Mouse (Mus musculus): Measurements from ENCODE around the gene Ppp4r3b. TPM values are rescaled to one million over a fixed set of nuclear protein-coding genes. Genes with fewer than 3 reads are reported as not detected.

Gene Ppp4r3b
- polyA plus RNA-seq (2014; fragmentation: Nextera tagmentation; extraction: Ambion mirVana), result 58.1 and 92.7 TPM in 2 replicates

DNA sequence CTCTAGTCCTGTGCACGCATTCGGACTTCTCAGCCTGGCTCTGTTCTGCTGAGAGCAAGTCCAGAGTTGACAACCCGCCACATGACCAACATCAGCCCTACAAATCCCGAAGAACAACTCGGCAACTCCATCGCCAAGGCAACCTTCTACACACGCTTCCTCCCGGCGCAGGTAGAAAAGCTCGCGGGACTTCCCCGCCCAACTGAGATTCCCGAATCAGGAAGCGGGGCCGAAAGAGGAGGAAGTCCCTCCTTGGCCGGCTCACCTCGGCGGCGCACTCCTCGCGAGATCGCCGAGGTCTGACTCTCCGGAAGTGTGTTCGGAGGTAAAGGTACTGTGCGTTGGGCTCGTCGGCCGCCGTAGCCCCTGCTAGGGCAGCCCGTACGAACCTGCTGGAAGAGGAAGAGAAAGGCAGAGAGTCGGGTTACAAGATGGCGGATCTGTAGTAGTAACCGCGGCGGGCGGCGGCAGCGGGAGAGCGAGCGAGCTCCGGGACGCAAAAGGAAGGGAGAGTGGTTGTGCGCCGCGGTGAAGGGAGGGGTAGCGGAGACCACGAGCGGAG is at the start of gene Ppp4r3b:
TSS of gene Ppp4r3b (plus strand) at position 328 of the 562 bp plus-strand sequence.
- WGBS, result under 1% methylated on average over 50 of the region's 50 CpGs

DNA sequence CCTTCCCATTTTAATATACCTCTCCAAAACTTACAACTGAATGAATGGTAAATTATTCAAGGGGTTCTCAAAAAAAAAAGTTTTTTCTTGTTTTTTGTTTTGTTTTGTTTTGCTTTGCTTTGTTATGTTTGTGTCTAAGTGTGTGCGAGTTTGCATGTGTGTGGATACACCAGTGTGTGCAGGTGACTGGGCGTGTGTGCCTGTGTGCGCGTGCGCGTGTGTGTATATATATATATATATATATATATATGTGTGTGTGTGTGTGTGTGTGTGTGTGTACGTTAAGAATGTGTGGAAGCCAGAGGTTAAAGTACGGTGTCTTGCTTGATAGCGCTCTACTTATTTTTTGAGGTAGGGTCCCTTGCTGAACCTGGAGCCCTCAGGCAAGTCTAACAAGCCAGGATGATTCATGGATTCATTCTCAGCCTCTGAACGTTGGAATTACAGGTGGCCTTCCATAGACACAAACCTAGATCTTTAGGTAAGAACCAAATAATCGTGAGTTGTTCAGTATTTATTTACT is 42.8 kb upstream of the Ppp4r3b start:
- peak; percentile 65 for ATAC-seq (ENCODE audit: low FRiP score, low TSS enrichment)
- DNase-seq, result no peak
- H3K9ac ChIP-seq (replicated peaks; ENCODE audit: low read length), result peak overlapping the region; percentile 84; the same call in 1 of the 2 replicates
- H3K4me1 ChIP-seq (ENCODE audit: control insufficient read depth, insufficient read depth, low read length), result peaks cover 3% of the 10 kb centered on the region; the same call in 1 of the 2 replicates
- no peaks in the 10 kb centered on the region for H3K27me3 ChIP-seq (ENCODE audit: control insufficient read depth, insufficient read depth, low read length)
- no peaks in the 10 kb centered on the region for H3K9me3 ChIP-seq (ENCODE audit: control insufficient read depth, low read length)
- H3K27ac ChIP-seq (replicated peaks; ENCODE audit: low read depth, low read length), result no peak overlapping the region
- H3K4me2 ChIP-seq (ENCODE audit: low read length), result peak overlapping the region; percentile 88
- H3K36me3 ChIP-seq (ENCODE audit: control insufficient read depth, insufficient read depth, low read length), result peaks cover 14% of the 10 kb centered on the region
- H3K4me3 ChIP-seq (replicated peaks; ENCODE audit: low read depth, low read length), result peak overlapping the region; percentile 83
- 64% methylated on average over 11 of the region's 11 CpGs for WGBS

More for the DNA sequence above, at the start of gene Ppp4r3b:
- H3K9ac ChIP-seq (replicated peaks; ENCODE audit: low read length), result peak within 1 kb of the TSS; percentile 92
- no peaks in the 10 kb centered on the region for H3K36me3 ChIP-seq (ENCODE audit: control insufficient read depth, insufficient read depth, low read length)
- H3K4me1 ChIP-seq (ENCODE audit: control insufficient read depth, insufficient read depth, low read length), result peaks cover 21% of the 10 kb centered on the region
- no peaks in the 10 kb centered on the region for H3K9me3 ChIP-seq (ENCODE audit: control insufficient read depth, low read length)
- H3K4me3 ChIP-seq (replicated peaks; ENCODE audit: low read depth, low read length), result peak within 1 kb of the TSS; percentile 94
- peak within 1 kb of the TSS; percentile 90 for H3K4me2 ChIP-seq (ENCODE audit: low read length)
- H3K27me3 ChIP-seq (ENCODE audit: control insufficient read depth, insufficient read depth, low read length), result no peaks in the 10 kb centered on the region
- ATAC-seq (ENCODE audit: low FRiP score, low TSS enrichment), result peak; percentile 98
- DNase-seq, result peak; percentile 98
- peak within 1 kb of the TSS; percentile 96 for H3K27ac ChIP-seq (replicated peaks; ENCODE audit: low read depth, low read length)

DNA sequence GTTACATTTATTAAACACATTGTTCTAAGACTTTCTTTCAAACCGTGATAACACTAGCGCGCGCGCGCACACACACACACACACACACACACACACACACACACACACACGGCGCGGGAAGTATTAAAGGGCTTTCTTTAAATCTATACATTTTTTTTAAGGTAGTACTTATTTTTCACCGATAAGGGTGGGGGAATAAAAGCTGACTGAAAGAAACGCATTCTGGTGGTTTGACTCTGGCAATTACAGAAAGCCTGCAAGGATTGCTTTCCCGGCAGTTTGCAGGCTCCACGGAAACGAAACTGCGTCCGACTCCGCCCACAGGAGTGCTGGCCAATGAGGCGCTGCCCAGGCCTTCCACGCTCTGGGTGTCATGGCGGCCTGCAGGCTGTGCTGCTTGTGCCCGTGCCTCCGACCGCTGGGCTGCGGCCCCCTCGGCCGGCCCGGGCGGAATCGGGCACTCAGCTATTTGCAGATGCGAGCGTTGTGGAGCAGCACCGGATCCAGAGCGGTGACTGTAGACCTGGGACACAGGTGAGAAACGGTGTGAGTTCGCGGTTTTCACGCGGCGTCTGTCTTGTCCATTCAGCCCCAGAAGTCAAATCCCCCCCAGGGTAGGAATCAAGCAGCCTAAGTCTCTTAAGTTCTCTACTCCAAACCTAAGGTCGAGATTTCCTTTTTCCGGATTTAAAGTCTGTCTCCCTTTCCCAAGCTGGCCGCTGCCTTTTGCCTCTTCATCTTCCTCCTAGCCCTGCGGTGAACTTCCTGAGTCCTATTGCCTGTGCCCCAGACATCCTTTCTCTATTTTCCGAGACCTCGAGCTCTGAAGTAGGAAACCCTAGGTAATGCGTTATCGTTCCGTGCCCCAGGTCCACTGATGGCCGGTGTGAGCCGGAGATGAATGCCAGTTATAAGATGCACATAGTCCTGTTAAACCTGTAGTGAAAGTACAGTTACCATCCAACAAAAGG is 42.0 kb upstream of the Ppp4r3b start, which contains the start of gene Pnpt1:
TSS of gene Pnpt1 (plus strand) at position 360 of the 971 bp plus-strand sequence.
- no peaks in the 10 kb centered on the region for H3K9me3 ChIP-seq (ENCODE audit: control insufficient read depth, low read length)
- no peaks in the 10 kb centered on the region for H3K27me3 ChIP-seq (ENCODE audit: control insufficient read depth, insufficient read depth, low read length)
- H3K4me2 ChIP-seq (ENCODE audit: low read length), result peak within 1 kb of the TSS; percentile 88
- peak within 1 kb of the TSS; percentile 83 for H3K4me3 ChIP-seq (replicated peaks; ENCODE audit: low read depth, low read length)
- WGBS, result 4% methylated on average over 50 of the region's 50 CpGs
- H3K9ac ChIP-seq (replicated peaks; ENCODE audit: low read length), result peak within 1 kb of the TSS; percentile 84
- peak; percentile 100 for ATAC-seq (ENCODE audit: low FRiP score, low TSS enrichment)
- H3K4me1 ChIP-seq (ENCODE audit: control insufficient read depth, insufficient read depth, low read length), result peaks cover 3% of the 10 kb centered on the region; the same call in 1 of the 2 replicates
- peaks cover 18% of the 10 kb centered on the region for H3K36me3 ChIP-seq (ENCODE audit: control insufficient read depth, insufficient read depth, low read length)
- DNase-seq, result peak; percentile 96
- peak within 1 kb of the TSS; percentile 63 for H3K27ac ChIP-seq (replicated peaks; ENCODE audit: low read depth, low read length)

DNA sequence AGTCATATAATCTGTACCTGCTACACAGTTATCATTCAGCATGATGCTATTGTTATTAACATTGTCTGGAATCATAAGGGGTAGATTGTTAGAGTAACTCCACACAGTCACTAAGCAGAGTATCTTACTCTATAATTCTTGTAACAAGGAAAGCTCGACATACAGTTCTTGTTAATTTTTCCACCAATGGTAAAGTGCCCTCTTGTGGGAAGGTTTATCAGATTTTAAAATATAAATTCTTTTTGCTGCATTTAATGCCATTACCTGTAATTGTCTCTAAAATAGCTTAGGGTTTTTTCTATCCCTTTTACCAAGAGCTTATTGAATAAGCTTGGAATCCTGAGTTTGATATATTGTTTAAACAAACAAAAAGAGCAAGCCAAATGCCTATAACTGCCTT is 32.0 kb upstream of the Ppp4r3b start:
- WGBS, result 62% methylated on average over 1 of the region's 1 CpGs
- H3K9me3 ChIP-seq (ENCODE audit: control insufficient read depth, low read length), result no peaks in the 10 kb centered on the region
- H3K4me1 ChIP-seq (ENCODE audit: control insufficient read depth, insufficient read depth, low read length), result no peaks in the 10 kb centered on the region
- H3K27ac ChIP-seq (replicated peaks; ENCODE audit: low read depth, low read length), result no peak overlapping the region
- H3K4me3 ChIP-seq (replicated peaks; ENCODE audit: low read depth, low read length), result no peak overlapping the region
- no peak overlapping the region for H3K9ac ChIP-seq (replicated peaks; ENCODE audit: low read length)
- H3K4me2 ChIP-seq (ENCODE audit: low read length), result no peak overlapping the region
- peaks cover 58% of the 10 kb centered on the region for H3K36me3 ChIP-seq (ENCODE audit: control insufficient read depth, insufficient read depth, low read length)
- H3K27me3 ChIP-seq (ENCODE audit: control insufficient read depth, insufficient read depth, low read length), result no peaks in the 10 kb centered on the region
- DNase-seq, result peak; percentile 38
- ATAC-seq (ENCODE audit: low FRiP score, low TSS enrichment), result no peak

DNA sequence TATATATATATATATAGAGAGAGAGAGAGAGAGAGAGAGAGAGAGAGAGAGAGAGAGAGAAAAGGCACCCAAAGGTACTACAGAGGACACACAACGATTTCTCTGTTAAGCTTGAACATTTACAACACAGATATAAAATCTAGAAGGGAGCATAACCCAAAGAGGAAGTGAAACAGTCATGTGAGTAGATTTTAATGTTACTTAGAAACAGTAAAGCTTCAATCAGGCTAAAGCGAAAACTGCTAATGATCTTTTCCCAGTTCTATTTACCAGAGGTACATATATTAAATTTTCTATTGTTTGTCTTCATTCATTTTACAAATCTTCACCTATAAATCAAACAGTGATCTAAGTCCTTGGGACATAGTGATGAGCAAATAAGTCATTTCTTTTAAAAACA is 23.8 kb upstream of the Ppp4r3b start:
- H3K4me1 ChIP-seq (ENCODE audit: control insufficient read depth, insufficient read depth, low read length), result no peaks in the 10 kb centered on the region
- ATAC-seq (ENCODE audit: low FRiP score, low TSS enrichment) (no peak), DNase-seq (no peak)
- no peak overlapping the region for H3K4me3 ChIP-seq (replicated peaks; ENCODE audit: low read depth, low read length)
- WGBS, result 96% methylated on average over 2 of the region's 2 CpGs
- H3K4me2 ChIP-seq (ENCODE audit: low read length), result no peak overlapping the region
- H3K9ac ChIP-seq (replicated peaks; ENCODE audit: low read length), result no peak overlapping the region
- H3K36me3 ChIP-seq (ENCODE audit: control insufficient read depth, insufficient read depth, low read length), result peaks cover 60% of the 10 kb centered on the region
- no peaks in the 10 kb centered on the region for H3K27me3 ChIP-seq (ENCODE audit: control insufficient read depth, insufficient read depth, low read length)
- H3K9me3 ChIP-seq (ENCODE audit: control insufficient read depth, low read length), result no peaks in the 10 kb centered on the region
- H3K27ac ChIP-seq (replicated peaks; ENCODE audit: low read depth, low read length), result no peak overlapping the region

DNA sequence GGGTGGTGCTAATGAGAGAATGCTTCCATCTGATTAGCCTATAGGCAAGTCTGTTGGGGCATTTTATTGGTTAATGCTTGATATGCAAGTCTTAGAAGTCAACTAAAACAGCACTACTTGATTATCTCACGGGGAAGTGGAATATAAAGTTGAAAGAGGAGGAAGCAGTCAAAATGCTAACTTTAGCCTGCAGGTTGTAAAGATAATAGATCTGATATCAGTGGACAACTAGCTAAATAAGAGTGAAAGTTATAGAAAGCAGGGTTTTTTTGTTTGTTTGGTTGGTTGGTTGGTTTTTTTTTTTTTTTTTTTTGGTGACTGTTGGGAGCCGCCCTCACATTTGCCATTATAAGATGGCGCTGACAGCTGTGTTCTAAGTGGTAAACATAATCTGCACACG is 9.1 kb upstream of the Ppp4r3b start:
- no peak for ATAC-seq (ENCODE audit: low FRiP score, low TSS enrichment)
- Histone ChIP-seq H3K4me1 (ENCODE audit: control insufficient read depth, insufficient read depth, low read length) (no peaks in the 10 kb centered on the region), H3K9me3 (ENCODE audit: control insufficient read depth, low read length) (no peaks in the 10 kb centered on the region), H3K36me3 (ENCODE audit: control insufficient read depth, insufficient read depth, low read length) (peaks cover 33% of the 10 kb centered on the region), H3K27ac (replicated peaks; ENCODE audit: low read depth, low read length) (no peak overlapping the region), H3K4me2 (ENCODE audit: low read length) (no peak overlapping the region), H3K9ac (replicated peaks; ENCODE audit: low read length) (no peak overlapping the region), H3K27me3 (ENCODE audit: control insufficient read depth, insufficient read depth, low read length) (no peaks in the 10 kb centered on the region), H3K4me3 (replicated peaks; ENCODE audit: low read depth, low read length) (no peak overlapping the region)
- WGBS, result 92% methylated on average over 4 of the region's 4 CpGs
- no peak for DNase-seq

DNA sequence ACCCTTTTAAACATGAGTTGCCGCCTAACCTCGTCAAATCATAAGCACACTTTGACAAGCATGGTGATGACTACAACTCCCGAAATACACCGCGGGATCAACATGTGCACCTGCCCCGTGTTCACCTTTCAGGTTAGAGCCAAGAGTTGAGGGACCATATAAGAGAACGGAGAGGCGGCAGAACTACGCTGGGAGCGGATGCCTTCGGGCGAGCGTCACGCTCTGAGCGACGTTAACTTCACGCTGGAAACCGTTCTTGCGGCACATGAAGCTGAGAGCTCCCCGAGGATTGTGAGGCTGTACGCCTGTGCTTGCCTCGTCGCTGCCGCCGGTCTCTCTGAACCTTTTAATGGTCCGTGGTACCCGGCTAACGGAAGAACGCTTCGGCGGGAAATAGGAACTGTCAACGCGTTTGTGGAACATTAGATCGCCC is 715 bp upstream of the Ppp4r3b start:
- Histone ChIP-seq H3K4me1 (ENCODE audit: control insufficient read depth, insufficient read depth, low read length) (peaks cover 21% of the 10 kb centered on the region), H3K4me3 (replicated peaks; ENCODE audit: low read depth, low read length) (peak overlapping the region; percentile 94), H3K27me3 (ENCODE audit: control insufficient read depth, insufficient read depth, low read length) (no peaks in the 10 kb centered on the region), H3K36me3 (ENCODE audit: control insufficient read depth, insufficient read depth, low read length) (no peaks in the 10 kb centered on the region), H3K9ac (replicated peaks; ENCODE audit: low read length) (peak overlapping the region; percentile 62), H3K27ac (replicated peaks; ENCODE audit: low read depth, low read length) (peak overlapping the region; percentile 64), H3K9me3 (ENCODE audit: control insufficient read depth, low read length) (no peaks in the 10 kb centered on the region), H3K4me2 (ENCODE audit: low read length) (peak overlapping the region; percentile 85)
- WGBS, result under 1% methylated on average over 34 of the region's 34 CpGs
- DNase-seq (peak; percentile 79), ATAC-seq (ENCODE audit: low FRiP score, low TSS enrichment) (peak; percentile 22)

DNA sequence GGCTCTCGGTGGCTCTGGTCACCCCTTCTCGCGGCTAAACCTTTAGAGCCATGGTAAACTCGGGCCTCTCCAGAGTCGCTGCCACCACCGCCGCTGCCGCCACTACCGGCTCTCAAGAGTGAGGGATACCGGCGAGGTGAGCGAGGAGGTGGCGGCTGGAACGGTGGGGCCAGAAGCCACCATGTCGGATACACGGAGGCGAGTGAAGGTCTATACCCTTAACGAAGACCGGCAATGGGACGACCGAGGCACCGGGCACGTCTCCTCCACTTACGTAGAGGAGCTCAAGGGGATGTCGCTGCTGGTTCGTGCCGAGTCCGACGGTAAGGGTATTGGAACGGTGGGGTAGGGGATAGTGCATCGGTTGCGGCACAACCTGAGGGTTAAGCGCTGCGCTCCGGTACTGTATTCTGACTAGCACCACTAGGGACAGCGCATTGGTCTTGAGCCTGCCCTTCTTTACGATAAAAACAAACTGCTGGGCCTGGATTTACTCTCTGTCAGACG is 488 bp downstream of the Ppp4r3b start:
- H3K36me3 ChIP-seq (ENCODE audit: control insufficient read depth, insufficient read depth, low read length), result no peaks in the 10 kb centered on the region
- H3K9me3 ChIP-seq (ENCODE audit: control insufficient read depth, low read length), result no peaks in the 10 kb centered on the region
- H3K27me3 ChIP-seq (ENCODE audit: control insufficient read depth, insufficient read depth, low read length), result no peaks in the 10 kb centered on the region
- ATAC-seq (ENCODE audit: low FRiP score, low TSS enrichment) (peak; percentile 77), DNase-seq (peak; percentile 82)
- H3K9ac ChIP-seq (replicated peaks; ENCODE audit: low read length), result peak overlapping the region; percentile 92
- peak overlapping the region; percentile 96 for H3K27ac ChIP-seq (replicated peaks; ENCODE audit: low read depth, low read length)
- H3K4me3 ChIP-seq (replicated peaks; ENCODE audit: low read depth, low read length), result peak overlapping the region; percentile 94
- under 1% methylated on average over 38 of the region's 38 CpGs for WGBS
- H3K4me2 ChIP-seq (ENCODE audit: low read length), result peak overlapping the region; percentile 90
- peaks cover 21% of the 10 kb centered on the region for H3K4me1 ChIP-seq (ENCODE audit: control insufficient read depth, insufficient read depth, low read length)

Data from midbrain, embryonic 14.5 days (tissue).